Mouse (Mus musculus) ES-CJ7 (cell line): ENCODE measurements around the gene R3hdm4.
"Not testable (repeated sequence)": the region's sequence is repeated elsewhere in the genome, so short reads cannot be mapped to it uniquely, and the experiment has no call there.

Experiments
- DNase-seq: peaks from one replicate; pipeline ENCODE4 v3.0.0; 2011; ENCODE audit warnings: low read depth, low spot score

The R3hdm4 gene

GRCm38 (mm10) chr10:79900951-79901410 is 20.0 kb downstream of the R3hdm4 start:
- DNase-seq: no peak

GRCm38 (mm10) chr10:79897316-79898245 is 23.4 kb downstream of the R3hdm4 start:
- no peak for DNase-seq

- DNase-seq: no peak
Observed at GRCm38 (mm10) chr10:79896814-79897213, 24.2 kb downstream of the R3hdm4 start.

- DNase-seq: no peak
Observed at GRCm38 (mm10) chr10:79896306-79896705, 24.7 kb downstream of the R3hdm4 start.

- DNase-seq: peak; percentile 84
Observed at GRCm38 (mm10) chr10:79892451-79893118, 28.4 kb downstream of the R3hdm4 start.

- no peak for DNase-seq
Observed at GRCm38 (mm10) chr10:79890670-79891069, 30.3 kb downstream of the R3hdm4 start, which contains the start of gene Cfd. Gene Cfd (plus strand): TSS chr10:79890853.

- DNase-seq: no peak
Observed at GRCm38 (mm10) chr10:79889386-79889785, 31.6 kb downstream of the R3hdm4 start.

- DNase-seq: no peak
Observed at GRCm38 (mm10) chr10:79886611-79887010, 34.4 kb downstream of the R3hdm4 start.

GRCm38 (mm10) chr10:79886054-79886453 is 35.0 kb downstream of the R3hdm4 start, which contains the start of gene Elane:
Gene Elane (plus strand): TSS chr10:79886247.
- DNase-seq: no peak

- not testable (repeated sequence) for DNase-seq
Observed at GRCm38 (mm10) chr10:79884938-79885337, 36.1 kb downstream of the R3hdm4 start.

GRCm38 (mm10) chr10:79884446-79884845 is 36.6 kb downstream of the R3hdm4 start:
- DNase-seq: no peak

- peak; percentile 89 for DNase-seq
Observed at GRCm38 (mm10) chr10:79883297-79884084, 37.5 kb downstream of the R3hdm4 start.

GRCm38 (mm10) chr10:79881981-79882380 is 39.0 kb downstream of the R3hdm4 start:
- no peak for DNase-seq

GRCm38 (mm10) chr10:79880721-79881120 is 40.3 kb downstream of the R3hdm4 start:
- DNase-seq: no peak

- no peak for DNase-seq
Observed at GRCm38 (mm10) chr10:79879527-79879926, 41.5 kb downstream of the R3hdm4 start.

- no peak for DNase-seq
Observed at GRCm38 (mm10) chr10:79877757-79878156, 43.3 kb downstream of the R3hdm4 start.

- no peak for DNase-seq
Observed at GRCm38 (mm10) chr10:79877174-79877573, 43.8 kb downstream of the R3hdm4 start.

GRCm38 (mm10) chr10:79874290-79874862 is 46.6 kb downstream of the R3hdm4 start, which contains the start of the genes Prtn3 and Plppr3:
Gene Prtn3 (plus strand): TSS chr10:79874476.
Gene Plppr3 (minus strand): TSS chr10:79874634.
- no peak for DNase-seq

- DNase-seq: no peak
Observed at GRCm38 (mm10) chr10:79873715-79874289, 47.2 kb downstream of the R3hdm4 start.

GRCm38 (mm10) chr10:79873313-79873712 is 47.7 kb downstream of the R3hdm4 start:
- DNase-seq: no peak

GRCm38 (mm10) chr10:79872862-79873261 is 48.1 kb downstream of the R3hdm4 start:
- DNase-seq: no peak
